Mouse (Mus musculus): ENCODE results near the gene Tnpo1. TPM values are rescaled to one million over a fixed set of nuclear protein-coding genes. Genes with fewer than 3 reads are reported as not detected.
"Not testable (repeated sequence)": the region's sequence is repeated elsewhere in the genome, so short reads cannot be mapped to it uniquely, and the experiment has no call there.

Tnpo1 gene
- polyA plus RNA-seq, 1 experiment from 2014 or later = 84.2 TPM

DNA sequence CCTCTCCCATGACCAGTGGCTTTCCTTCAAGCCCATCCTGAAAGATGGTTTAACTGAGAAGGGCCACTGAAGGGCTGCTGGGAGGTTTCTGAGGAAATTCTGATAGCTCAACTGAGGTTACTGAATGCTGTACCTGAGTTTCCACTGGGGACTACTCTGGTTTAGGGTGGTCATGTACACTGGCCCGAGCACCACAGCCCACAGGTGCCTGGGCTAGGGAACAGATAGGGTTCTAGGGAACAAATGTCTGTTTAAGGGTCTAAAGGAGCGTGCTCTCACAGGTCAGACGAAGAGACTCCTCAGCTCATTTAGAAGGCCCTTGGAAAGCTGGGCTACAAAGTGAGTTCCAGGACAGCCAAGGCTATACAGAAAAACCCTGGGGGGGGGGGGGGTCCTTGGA lies 91.5 kb downstream of the Tnpo1 start:
- no peak overlapping the region for H3K27ac ChIP-seq
- no peak; the same call in 1 of the 2 replicates for ATAC-seq (ENCODE audit: low FRiP score)

DNA sequence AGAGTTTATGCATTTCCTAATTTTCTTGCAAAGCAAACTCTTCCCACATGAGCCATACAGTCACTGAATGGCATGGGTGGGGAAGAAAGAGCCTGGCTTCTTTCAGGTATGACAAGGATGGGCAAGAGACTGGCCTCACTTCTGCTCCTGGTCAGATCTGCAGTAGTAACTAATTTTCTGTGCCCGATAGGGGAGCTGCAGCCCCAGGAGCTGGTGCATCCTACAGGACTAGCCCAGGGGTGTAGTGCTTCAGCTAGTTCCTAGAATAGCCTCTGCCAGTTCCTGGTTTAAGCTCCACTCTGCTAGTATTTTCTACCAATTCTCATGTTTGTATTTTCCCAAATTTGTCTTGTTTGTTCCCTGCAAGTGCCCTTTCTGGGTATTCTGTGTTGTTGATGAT lies 92.0 kb downstream of the Tnpo1 start:
- Histone ChIP-seq H3K4me3 (replicated peaks) (no peak overlapping the region), H3K4me2 (no peak overlapping the region), H3K27me3 (no peaks in the 10 kb centered on the region), H3K27ac (no peak overlapping the region), H3K9ac (no peak overlapping the region), H3K36me3 (replicated peaks) (peaks cover 19% of the 10 kb centered on the region), H3K9me3 (no peaks in the 10 kb centered on the region), H3K4me1 (no peaks in the 10 kb centered on the region)
- WGBS = 68% methylated on average over 1 of the region's 1 CpGs
- no peak for ATAC-seq (ENCODE audit: low FRiP score)

More for the DNA sequence above, 91.5 kb downstream of the Tnpo1 start:
- H3K4me3 ChIP-seq (replicated peaks) = no peak overlapping the region
- peaks cover 21% of the 10 kb centered on the region for H3K36me3 ChIP-seq (replicated peaks)
- no peaks in the 10 kb centered on the region for H3K9me3 ChIP-seq
- H3K27me3 ChIP-seq = no peaks in the 10 kb centered on the region
- no peaks in the 10 kb centered on the region for H3K4me1 ChIP-seq
- WGBS = 81% methylated on average over 3 of the region's 3 CpGs
- H3K9ac ChIP-seq = no peak overlapping the region
- H3K4me2 ChIP-seq = no peak overlapping the region

GRCm38 (mm10) chr13:98832451-98833450 lies 93.4 kb downstream of the Tnpo1 start:
- H3K27me3 ChIP-seq = no peaks in the 10 kb centered on the region
- no peak overlapping the region for H3K27ac ChIP-seq
- no peak for ATAC-seq (ENCODE audit: low FRiP score)
- WGBS = 87% methylated on average over 10 of the region's 10 CpGs
- H3K4me2 ChIP-seq = no peak overlapping the region
- H3K4me1 ChIP-seq = no peaks in the 10 kb centered on the region
- H3K36me3 ChIP-seq (replicated peaks) = peaks cover 11% of the 10 kb centered on the region; the same call in 1 of the 2 replicates
- no peak overlapping the region for H3K9ac ChIP-seq
- no peaks in the 10 kb centered on the region for H3K9me3 ChIP-seq
- no peak overlapping the region for H3K4me3 ChIP-seq (replicated peaks)

- not testable (repeated sequence) for H3K4me1 ChIP-seq; H3K4me2 ChIP-seq; H3K27ac ChIP-seq; H3K27me3 ChIP-seq; H3K9ac ChIP-seq; ATAC-seq (ENCODE audit: low FRiP score); H3K4me3 ChIP-seq (replicated peaks); H3K36me3 ChIP-seq (replicated peaks); H3K9me3 ChIP-seq
- WGBS = 95% methylated on average over 6 of the region's 6 CpGs
Observed at GRCm38 (mm10) chr13:98829026-98829425, 97.2 kb downstream of the Tnpo1 start.

DNA sequence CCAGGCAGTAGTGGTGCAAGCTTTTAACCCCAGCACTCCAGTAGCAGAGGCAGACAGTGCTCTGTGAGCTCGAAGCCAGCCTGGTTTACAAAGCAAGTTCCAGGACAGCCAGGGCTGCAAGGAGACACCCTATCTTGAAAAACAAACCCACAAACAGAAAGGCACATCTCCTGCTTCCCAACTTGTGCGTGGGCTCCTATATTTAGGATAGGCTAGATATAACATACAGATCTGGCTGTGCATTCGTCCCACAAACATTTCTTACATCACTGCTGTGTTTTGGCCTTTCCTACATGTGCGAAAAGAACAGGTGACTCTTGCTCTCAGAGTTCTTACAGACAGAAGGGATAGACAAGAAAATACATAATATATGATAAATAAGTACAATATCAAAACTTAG lies 100.6 kb downstream of the Tnpo1 start:
- no peaks in the 10 kb centered on the region for H3K36me3 ChIP-seq (replicated peaks)
- no peak overlapping the region for H3K9ac ChIP-seq
- no peak overlapping the region for H3K27ac ChIP-seq
- WGBS = 91% methylated on average over 4 of the region's 4 CpGs
- H3K4me1 ChIP-seq = no peaks in the 10 kb centered on the region
- H3K4me2 ChIP-seq = no peak overlapping the region
- H3K4me3 ChIP-seq (replicated peaks) = no peak overlapping the region
- H3K9me3 ChIP-seq = no peaks in the 10 kb centered on the region
- H3K27me3 ChIP-seq = no peaks in the 10 kb centered on the region
- ATAC-seq (ENCODE audit: low FRiP score) = no peak

GRCm38 (mm10) chr13:98819094-98819493 lies 107.1 kb downstream of the Tnpo1 start:
- Histone ChIP-seq H3K9me3 (no peaks in the 10 kb centered on the region), H3K4me3 (replicated peaks) (no peak overlapping the region), H3K9ac (no peak overlapping the region), H3K27me3 (no peaks in the 10 kb centered on the region), H3K27ac (no peak overlapping the region), H3K4me1 (no peaks in the 10 kb centered on the region; the same call in 1 of the 2 replicates), H3K36me3 (replicated peaks) (no peaks in the 10 kb centered on the region), H3K4me2 (no peak overlapping the region)
- 79% methylated on average over 2 of the region's 2 CpGs for WGBS
- no peak for ATAC-seq (ENCODE audit: low FRiP score)

GRCm38 (mm10) chr13:98818205-98818604 lies 108.0 kb downstream of the Tnpo1 start:
- Histone ChIP-seq H3K4me2 (no peak overlapping the region), H3K4me1 (peaks cover 3% of the 10 kb centered on the region), H3K27ac (no peak overlapping the region), H3K36me3 (replicated peaks) (no peaks in the 10 kb centered on the region), H3K9ac (no peak overlapping the region), H3K4me3 (replicated peaks) (no peak overlapping the region), H3K27me3 (no peaks in the 10 kb centered on the region), H3K9me3 (no peaks in the 10 kb centered on the region)
- no peak for ATAC-seq (ENCODE audit: low FRiP score)
- 74% methylated on average over 4 of the region's 4 CpGs for WGBS

GRCm38 (mm10) chr13:98817766-98818165 lies 108.4 kb downstream of the Tnpo1 start:
- no peak overlapping the region for H3K4me3 ChIP-seq (replicated peaks)
- ATAC-seq (ENCODE audit: low FRiP score) = no peak
- 64% methylated on average over 4 of the region's 4 CpGs for WGBS
- no peak overlapping the region for H3K4me2 ChIP-seq
- H3K27me3 ChIP-seq = no peaks in the 10 kb centered on the region
- no peak overlapping the region for H3K27ac ChIP-seq
- no peaks in the 10 kb centered on the region for H3K9me3 ChIP-seq
- no peaks in the 10 kb centered on the region for H3K36me3 ChIP-seq (replicated peaks)
- peaks cover 3% of the 10 kb centered on the region for H3K4me1 ChIP-seq
- no peak overlapping the region for H3K9ac ChIP-seq

- H3K36me3 ChIP-seq (replicated peaks); H3K9ac ChIP-seq; H3K27ac ChIP-seq; H3K4me1 ChIP-seq; H3K4me2 ChIP-seq; H3K27me3 ChIP-seq; ATAC-seq (ENCODE audit: low FRiP score); H3K9me3 ChIP-seq; H3K4me3 ChIP-seq (replicated peaks): not testable (repeated sequence)
- 82% methylated on average over 4 of the region's 4 CpGs for WGBS
Observed at GRCm38 (mm10) chr13:98816981-98817660, 109.1 kb downstream of the Tnpo1 start.

DNA sequence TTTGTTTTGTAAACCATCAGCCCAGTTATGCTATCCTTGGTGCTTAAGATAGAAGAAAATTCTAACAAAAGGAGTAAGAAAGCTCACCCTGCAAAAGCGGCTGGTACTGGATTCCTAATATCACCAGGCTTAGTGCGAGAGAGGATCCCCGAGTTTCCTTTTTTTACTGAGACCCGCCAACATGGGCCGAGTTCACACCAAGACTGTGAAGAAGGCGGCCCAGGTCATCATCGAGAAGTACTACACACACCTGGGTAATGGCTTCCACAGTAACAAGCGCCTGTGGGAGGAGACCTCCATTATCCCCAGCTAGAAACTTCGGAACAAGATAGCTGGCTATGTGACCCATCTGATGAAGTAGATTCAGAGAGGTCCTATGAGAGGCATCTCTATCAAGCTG lies 109.6 kb downstream of the Tnpo1 start:
- Histone ChIP-seq H3K9ac (no peak overlapping the region), H3K4me2 (no peak overlapping the region), H3K9me3 (no peaks in the 10 kb centered on the region), H3K36me3 (replicated peaks) (no peaks in the 10 kb centered on the region), H3K4me3 (replicated peaks) (no peak overlapping the region), H3K4me1 (peaks cover 3% of the 10 kb centered on the region), H3K27me3 (no peaks in the 10 kb centered on the region), H3K27ac (no peak overlapping the region)
- ATAC-seq (ENCODE audit: low FRiP score) = no peak
- 89% methylated on average over 9 of the region's 9 CpGs for WGBS

DNA sequence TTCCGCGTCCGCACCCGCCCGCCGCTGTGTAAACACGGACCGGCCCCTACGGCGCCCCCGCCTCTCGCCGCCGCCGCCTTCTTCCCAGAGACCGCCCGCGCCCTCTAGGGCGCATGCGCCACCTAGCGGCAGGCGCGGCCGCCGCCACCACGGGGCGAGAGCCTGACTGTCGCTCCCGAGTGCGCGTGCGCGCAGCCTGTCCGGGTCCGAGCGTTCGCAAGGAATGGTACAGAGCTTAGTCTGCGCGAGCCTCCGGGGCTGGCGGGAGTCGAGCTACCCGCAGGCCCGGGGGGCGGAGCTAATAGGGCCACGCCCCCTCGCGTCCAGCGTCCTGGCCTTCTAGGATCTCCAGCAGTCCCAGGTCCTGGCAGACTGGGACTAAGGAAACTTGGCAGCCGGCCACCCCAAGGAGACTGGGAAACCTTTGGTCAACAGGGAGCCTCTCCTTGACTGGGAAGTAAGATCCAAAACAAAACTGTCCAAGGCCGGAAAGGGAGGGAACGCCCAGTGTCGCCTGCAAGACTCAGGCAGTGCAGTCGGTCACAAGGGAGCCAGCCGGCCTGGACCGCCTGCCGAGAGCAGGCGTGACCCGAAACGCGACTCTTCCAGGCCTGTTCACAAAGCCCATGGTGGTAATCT lies 110.9 kb downstream of the Tnpo1 start, which contains the start of gene Fcho2:
Gene Fcho2 (minus strand): TSS at position 303 of the 639 bp plus-strand sequence.
- Histone ChIP-seq H3K27ac (peak within 1 kb of the TSS; percentile 95), H3K4me1 (peaks cover 3% of the 10 kb centered on the region), H3K9me3 (no peaks in the 10 kb centered on the region), H3K27me3 (no peaks in the 10 kb centered on the region), H3K4me2 (peak within 1 kb of the TSS; percentile 59), H3K9ac (peak within 1 kb of the TSS; percentile 89), H3K4me3 (replicated peaks) (peak within 1 kb of the TSS; percentile 89), H3K36me3 (replicated peaks) (no peaks in the 10 kb centered on the region)
- ATAC-seq (ENCODE audit: low FRiP score) = peak; percentile 97
- WGBS = 0% methylated on average over 58 of the region's 61 CpGs

All from forebrain, embryonic 12.5 days (tissue).